Mouse (Mus musculus) lung, adult 2 months (tissue): Measurements from ENCODE around the gene Kcnj2. TPM values are rescaled to one million over a fixed set of nuclear protein-coding genes. Genes with fewer than 3 reads are reported as not detected.
A peak's percentile ranks its signal among the peaks of the same experiment; 100 is the strongest.

Experiments used
- DNase-seq: peaks from one replicate; pipeline ENCODE4 v3.0.0; 2022
- H3K4me1 ChIP-seq: fragments of 200-500 bp; 2 replicates; pipeline ENCODE4 v1.6.1; 2011; ENCODE audit warnings: low read length; ENCODE audit not compliant: control insufficient read depth, insufficient read depth
- H3K4me3 ChIP-seq: fragments of 200-500 bp; replicated peaks from 2 replicates; pipeline ENCODE3; 2011; ENCODE audit warnings: low read depth, mild to moderate bottlenecking, control low read depth, low read length; ENCODE audit errors: extremely low read depth
- CTCF ChIP-seq: fragments of 200-500 bp; IDR thresholded peaks from 2 replicates; pipeline ENCODE4 v1.5.1; 2011; ENCODE audit warnings: mild to moderate bottlenecking, low read length, control low read depth; ENCODE audit not compliant: insufficient read depth
- POLR2A ChIP-seq: fragments of 200-500 bp; IDR thresholded peaks from 2 replicates; pipeline ENCODE4 v1.6.1; 2011; ENCODE audit warnings: low read depth, mild to moderate bottlenecking, control low read depth, low read length, borderline replicate concordance; ENCODE audit errors: extremely low read depth
- WGBS: fragments of 180-500 bp; shearing (Covaris S2); methylation state at CpG from one replicate; pipeline ENCODE4 v1.1.7; 2018; 5-methylcytosine and 5-hydroxymethylcytosine counted together
- polyA plus RNA-seq: library from polyadenylated mRNA; depleted of rRNA; stranded (reverse); fragments of >200 nt; gene quantifications from 2 replicates; pipeline ENCODE4 v1.2.3, GENCODE M21; 2012; rRNA removed

The Kcnj2 gene
- polyA plus RNA-seq, 1 experiment = 3.8 TPM

DNA sequence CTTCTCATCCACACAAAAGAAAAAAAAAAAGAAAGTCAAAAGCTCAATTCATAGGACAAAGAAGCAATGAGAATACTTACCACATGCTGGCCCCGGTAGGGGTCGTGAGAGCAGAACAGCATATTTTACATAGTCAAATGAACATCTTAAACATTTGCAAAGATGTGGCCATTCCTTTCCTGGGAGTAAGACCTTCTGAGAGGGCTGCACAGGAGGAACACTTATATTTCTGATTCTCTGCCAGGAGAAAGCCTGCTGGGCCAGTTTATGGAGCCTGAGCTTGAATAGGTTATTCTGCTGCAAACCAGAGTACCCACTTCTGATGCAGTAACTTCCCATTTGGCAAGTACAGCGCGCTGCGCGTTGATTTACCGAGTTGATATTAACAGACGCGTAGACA is 55.5 kb downstream of the Kcnj2 start:
- TF ChIP-seq POLR2A (no peak), CTCF (no peak)
- WGBS = 70% methylated on average over 9 of the region's 9 CpGs
- Histone ChIP-seq H3K4me3 (no peak overlapping the region), H3K4me1 (no peaks in the 10 kb centered on the region)
- peak; percentile 48 for DNase-seq

GRCm38 (mm10) chr11:111123324-111123723 is 57.4 kb downstream of the Kcnj2 start:
- TF ChIP-seq CTCF (no peak), POLR2A (no peak)
- Histone ChIP-seq H3K4me3 (no peak overlapping the region), H3K4me1 (no peaks in the 10 kb centered on the region)
- WGBS = 44% methylated on average over 4 of the region's 4 CpGs
- no peak for DNase-seq

- DNase-seq = no peak
- WGBS = 83% methylated on average over 5 of the region's 5 CpGs
These were observed 60.0 kb downstream of the Kcnj2 start for GRCm38 (mm10) chr11:111125963-111126362.

More at GRCm38 (mm10) chr11:111125963-111126362, 60.0 kb downstream of the Kcnj2 start:
- no peaks in the 10 kb centered on the region; the same call in 1 of the 2 replicates for H3K4me1 ChIP-seq
- TF ChIP-seq POLR2A (no peak), CTCF (no peak)
- H3K4me3 ChIP-seq = no peak overlapping the region

Other genes with a start within 250 kb of the Kcnj2 start
- not detected in 2 replicates for gene Kcnj16, start 98.1 kb upstream of the Kcnj2 start, polyA plus RNA-seq